In the genomic region with DNA sequence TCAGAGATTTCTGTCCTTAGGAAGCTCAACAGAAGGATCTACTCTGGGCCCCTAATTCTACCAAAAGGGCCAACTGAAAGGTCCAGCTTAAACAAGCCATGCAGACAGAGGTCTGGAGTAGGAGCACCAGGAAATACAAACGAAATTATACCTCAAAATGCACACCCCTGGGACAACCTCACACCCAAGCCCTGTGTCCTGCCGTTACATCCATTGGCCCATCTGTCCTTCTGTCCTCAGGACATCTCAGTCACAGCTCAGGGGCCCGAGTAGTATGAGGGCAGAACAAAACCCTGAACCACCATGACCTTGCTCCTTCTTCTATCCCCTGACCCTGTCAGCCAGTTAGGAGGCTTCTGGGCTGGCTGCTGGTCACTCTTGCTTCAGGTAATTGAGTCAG, we compare ENCODE assay signal across 12 mouse cellular contexts. TPM values are rescaled to one million over a fixed set of nuclear protein-coding genes. Genes with fewer than 3 reads are reported as not detected.
DNase-seq lines count a peak whose midpoint lies in the region; ATAC-seq and TF ChIP-seq lines count a peak whose summit lies in the region.
"Had no signal": no experiment of that assay in that cellular context is flagged by ENCODE, and none has a peak within 500 bp of the region (broad histone marks: within the 10 kb centered on the region; RNA-seq: fewer than 3 reads in every experiment).

No protein-coding gene starts in this region.

- H3K4me2 ChIP-seq in heart, embryonic 15.5 days = peak overlapping the region; percentile 85
- peak overlapping the region; percentile 92 for H3K4me2 ChIP-seq in embryonic facial prominence, embryonic 14.5 days (ENCODE audit: low read depth, low read length)
- peak overlapping the region; percentile 61 for H3K4me2 ChIP-seq in hindbrain, postnatal 0 days (ENCODE audit: low read depth, low read length)
- peak overlapping the region; percentile 62 for H3K4me2 ChIP-seq in midbrain, embryonic 16.5 days (ENCODE audit: low read length)

- H3K27me3 ChIP-seq in heart, embryonic 15.5 days = peaks cover 60% of the 10 kb centered on the region
- H3K27me3 ChIP-seq in embryonic facial prominence, embryonic 14.5 days (replicated peaks; ENCODE audit: control insufficient read depth, insufficient read depth, low read length) = peaks cover 71% of the 10 kb centered on the region
- peaks cover 61% of the 10 kb centered on the region for H3K27me3 ChIP-seq in hindbrain, postnatal 0 days (ENCODE audit: insufficient read depth, low read length)
- H3K27me3 ChIP-seq in midbrain, embryonic 16.5 days (ENCODE audit: control insufficient read depth, insufficient read depth, low read depth, low read length) = peaks cover 69% of the 10 kb centered on the region
- H3K27me3 ChIP-seq: CH12.LX had no signal

- peak overlapping the region; percentile 92 for H3K27ac ChIP-seq in heart, embryonic 15.5 days
- peak overlapping the region; percentile 16 for H3K27ac ChIP-seq in embryonic facial prominence, embryonic 14.5 days (replicated peaks; ENCODE audit: low read depth, low read length)
- H3K27ac ChIP-seq in hindbrain, postnatal 0 days = no peak overlapping the region
- H3K27ac ChIP-seq in midbrain, embryonic 16.5 days (ENCODE audit: low read length) = no peak overlapping the region

- no peaks in the 10 kb centered on the region for H3K36me3 ChIP-seq in heart, embryonic 15.5 days
- no peaks in the 10 kb centered on the region for H3K36me3 ChIP-seq in embryonic facial prominence, embryonic 14.5 days (ENCODE audit: control insufficient read depth, insufficient read depth, low read length)
- H3K36me3 ChIP-seq in hindbrain, postnatal 0 days (ENCODE audit: insufficient read depth, low read length) = no peaks in the 10 kb centered on the region
- no peaks in the 10 kb centered on the region for H3K36me3 ChIP-seq in midbrain, embryonic 16.5 days (ENCODE audit: control insufficient read depth, insufficient read depth, low read length)

- TF ChIP-seq CTCF in hindbrain, postnatal 0 days (IDR thresholded peaks at IDR 0.05; ENCODE audit: low read depth) = no peak

- H3K4me3 ChIP-seq in heart, embryonic 15.5 days = peak overlapping the region; percentile 76
- peak overlapping the region; percentile 59 for H3K4me3 ChIP-seq in embryonic facial prominence, embryonic 14.5 days (ENCODE audit: low read depth, low read length)
- H3K4me3 ChIP-seq in hindbrain, postnatal 0 days (ENCODE audit: low read length) = peak overlapping the region; percentile 34; the same call in 1 of the 2 replicates
- H3K4me3 ChIP-seq in midbrain, embryonic 16.5 days (ENCODE audit: low read depth, low read length) = no peak overlapping the region
- H3K4me3 ChIP-seq: erythroblast, embryonic 14.5 days had no signal

- peak overlapping the region; percentile 77 for H3K9ac ChIP-seq in heart, embryonic 15.5 days
- peak overlapping the region; percentile 75 for H3K9ac ChIP-seq in embryonic facial prominence, embryonic 14.5 days (ENCODE audit: low read depth, low read length)
- 0 out of 2 replicates have a peak overlapping the region, but pooled peaks have one; percentile 54 for H3K9ac ChIP-seq in hindbrain, postnatal 0 days (replicated peaks; ENCODE audit: low read length)
- no peak overlapping the region for H3K9ac ChIP-seq in midbrain, embryonic 16.5 days (ENCODE audit: low read depth, low read length)

- H3K4me1 ChIP-seq in heart, embryonic 15.5 days (replicated peaks) = peaks cover 38% of the 10 kb centered on the region
- H3K4me1 ChIP-seq in embryonic facial prominence, embryonic 14.5 days (ENCODE audit: control insufficient read depth, insufficient read depth, low read length) = peaks cover 9% of the 10 kb centered on the region; the same call in 1 of the 2 replicates
- H3K4me1 ChIP-seq in hindbrain, postnatal 0 days (ENCODE audit: insufficient read depth, low read length) = 0 out of 2 replicates have a peak, but pooled peaks cover 8% of the 10 kb centered on the region
- peaks cover 28% of the 10 kb centered on the region for H3K4me1 ChIP-seq in midbrain, embryonic 16.5 days (ENCODE audit: control insufficient read depth, insufficient read depth, low read length)

- WGBS in heart, embryonic 15.5 days = 33% methylated on average over 3 of the region's 3 CpGs
- 45% methylated on average over 3 of the region's 3 CpGs for WGBS in embryonic facial prominence, embryonic 14.5 days
- WGBS in hindbrain, postnatal 0 days = 42% methylated on average over 3 of the region's 3 CpGs
- WGBS in midbrain, embryonic 16.5 days = 47% methylated on average over 3 of the region's 3 CpGs

- no peaks in the 10 kb centered on the region for H3K9me3 ChIP-seq in heart, embryonic 15.5 days (replicated peaks)
- H3K9me3 ChIP-seq in embryonic facial prominence, embryonic 14.5 days (ENCODE audit: control insufficient read depth, low read length) = no peaks in the 10 kb centered on the region
- H3K9me3 ChIP-seq in hindbrain, postnatal 0 days (ENCODE audit: low read length) = no peaks in the 10 kb centered on the region
- H3K9me3 ChIP-seq in midbrain, embryonic 16.5 days (replicated peaks; ENCODE audit: control insufficient read depth, low read length, poor library complexity, severe bottlenecking) = no peaks in the 10 kb centered on the region

- ATAC-seq in heart, embryonic 15.5 days (replicated peaks; ENCODE audit: insufficient number of reproducible peaks, insufficient read depth, low FRiP score, low read depth) = no peak
- ATAC-seq in embryonic facial prominence, embryonic 14.5 days (ENCODE audit: low read depth) = no peak
- ATAC-seq in hindbrain, postnatal 0 days = no peak
- ATAC-seq in midbrain, embryonic 16.5 days = no peak

- no peak for DNase-seq in heart, adult 11 months
- DNase-seq in embryonic facial prominence, embryonic 14.5 days (ENCODE audit: low spot score) = no peak
- no peak for DNase-seq in hindbrain, postnatal 0 days (ENCODE audit: low spot score)
- no peak for DNase-seq in thymus, postnatal 14 days
- no peak for DNase-seq in cerebellum, adult 18-20 months
- DNase-seq in ovary, adult 18-20 months (ENCODE audit: low spot score) = no peak
- DNase-seq: adrenal gland, adult 8-10 months; left cerebral cortex, postnatal 4 days had no signal

RNA-seq across cellular contexts. Expression of gene Prdm16, which starts 2.7 kb away (rescaled TPM):
- polyA plus RNA-seq in heart, embryonic 15.5 days (2015; fragmentation: Nextera tagmentation; extraction: Ambion mirVana) = 18.6 and 20.9 TPM in 2 replicates
- polyA plus RNA-seq in embryonic facial prominence, embryonic 14.5 days (2014; fragmentation: Nextera tagmentation; extraction: Ambion mirVana) = 12.7 and 17.2 TPM in 2 replicates
- total RNA-seq in hindbrain, postnatal 0 days (2014; rRNA removed) = 5.3 and 5.8 TPM in 2 replicates
- polyA plus RNA-seq in hindbrain, postnatal 0 days (2015; fragmentation: Nextera tagmentation; extraction: Ambion mirVana) = 10.3 and 10.5 TPM in 2 replicates
- 11.8 and 13.1 TPM in 2 replicates for polyA plus RNA-seq in midbrain, embryonic 16.5 days (2015; fragmentation: Nextera tagmentation; extraction: Ambion mirVana)
- total RNA-seq: CH12.LX had no signal

RNA-seq across cellular contexts. Expression of gene Actrt2, which starts 33.7 kb away (rescaled TPM):
- polyA plus RNA-seq in heart, embryonic 15.5 days (2015; fragmentation: Nextera tagmentation; extraction: Ambion mirVana) = not detected in 2 replicates
- not detected in 2 replicates for polyA plus RNA-seq in embryonic facial prominence, embryonic 14.5 days (2014; fragmentation: Nextera tagmentation; extraction: Ambion mirVana)
- total RNA-seq in hindbrain, postnatal 0 days (2014; rRNA removed) = not detected in 2 replicates
- polyA plus RNA-seq in hindbrain, postnatal 0 days (2015; fragmentation: Nextera tagmentation; extraction: Ambion mirVana) = not detected in 2 replicates
- polyA plus RNA-seq in midbrain, embryonic 16.5 days (2015; fragmentation: Nextera tagmentation; extraction: Ambion mirVana) = not detected in 2 replicates
- total RNA-seq: adrenal gland, adult 8-10 months; CH12.LX; left cerebral cortex, postnatal 4 days had no signal
- polyA plus RNA-seq: erythroblast, embryonic 14.5 days had no signal

Comparison
In these comparisons a context has a peak if more than half of its experiments do, and no peak if none do; other contexts are left out.
1. H3K27ac ChIP-seq: peak in heart, embryonic 15.5 days (single experiment) and embryonic facial prominence, embryonic 14.5 days (single experiment); none in hindbrain, postnatal 0 days (single experiment) and midbrain, embryonic 16.5 days (single experiment).
2. Peak in every context shown above with its lines, with median percentiles within 50 percentile points of each other: H3K4me2 ChIP-seq.